Mouse (Mus musculus): Measurements from ENCODE around the gene Cdkal1. TPM values are rescaled to one million over a fixed set of nuclear protein-coding genes. Genes with fewer than 3 reads are reported as not detected.
A peak's percentile ranks its signal among the peaks of the same experiment; 100 is the strongest.

The Cdkal1 gene
- polyA plus RNA-seq, 1 experiment = 5.6 TPM

- TF ChIP-seq SRF (IDR thresholded peaks at IDR 0.05; ENCODE audit: control insufficient read depth, insufficient read length, low read depth) (no peak), MYOD1 (IDR thresholded peaks at IDR 0.05; ENCODE audit: control insufficient read depth in 1 of 3, insufficient read length in 2 of 3, low read depth in 2 of 3) (peak in 1 of 3 experiments; percentile 8), POLR2A (IDR thresholded peaks at IDR 0.05; ENCODE audit: insufficient read length, low read depth) (no peak), MYOG (IDR thresholded peaks at IDR 0.05; ENCODE audit: control insufficient read depth in 1 of 3, insufficient read depth in 1 of 3, insufficient read length in 2 of 3, low read depth in 2 of 3) (no peak), TCF12 (IDR thresholded peaks at IDR 0.05; ENCODE audit: insufficient read depth, poor library complexity, severe bottlenecking) (no peak), USF1 (IDR thresholded peaks at IDR 0.05; ENCODE audit: low read depth) (no peak)
- H3ac ChIP-seq (ENCODE audit: control insufficient read depth, insufficient read length) = no peak overlapping the region
- no peaks in the 10 kb centered on the region for H3K79me2 ChIP-seq (ENCODE audit: control insufficient read depth, insufficient read depth)
- no peaks in the 10 kb centered on the region for H3K27me3 ChIP-seq (ENCODE audit: control insufficient read depth, insufficient read depth, insufficient read length)
- no peak overlapping the region for H3K4me2 ChIP-seq (ENCODE audit: low read depth)
- H3K36me3 ChIP-seq (ENCODE audit: control insufficient read depth, insufficient read depth) = no peaks in the 10 kb centered on the region
- H3K4me3 ChIP-seq = no peak overlapping the region
Measured at GRCm38 (mm10) chr13:29360899-29361298, 494.6 kb downstream of the Cdkal1 start.

- no peak overlapping the region for H3K4me2 ChIP-seq (ENCODE audit: low read depth)
- H3K4me3 ChIP-seq = no peak overlapping the region
- no peaks in the 10 kb centered on the region for H3K27me3 ChIP-seq (ENCODE audit: control insufficient read depth, insufficient read depth, insufficient read length)
- TF ChIP-seq USF1 (IDR thresholded peaks at IDR 0.05; ENCODE audit: low read depth) = no peak
- TF ChIP-seq POLR2A (IDR thresholded peaks at IDR 0.05; ENCODE audit: insufficient read length, low read depth) = no peak
- peak; percentile 14 for TF ChIP-seq SRF (IDR thresholded peaks at IDR 0.05; ENCODE audit: control insufficient read depth, insufficient read length, low read depth)
- no peak for TF ChIP-seq MYOG (IDR thresholded peaks at IDR 0.05; ENCODE audit: control insufficient read depth in 1 of 3, insufficient read depth in 1 of 3, insufficient read length in 2 of 3, low read depth in 2 of 3)
- TF ChIP-seq REST (IDR thresholded peaks at IDR 0.05; ENCODE audit: insufficient read depth, insufficient read length) = no peak
- TF ChIP-seq POLR2AphosphoS2 (IDR thresholded peaks at IDR 0.05; ENCODE audit: insufficient read length, low read depth) = no peak
- no peak for TF ChIP-seq TCF12 (IDR thresholded peaks at IDR 0.05; ENCODE audit: insufficient read depth, poor library complexity, severe bottlenecking)
- H3K36me3 ChIP-seq (ENCODE audit: control insufficient read depth, insufficient read depth) = no peaks in the 10 kb centered on the region
- H3ac ChIP-seq (ENCODE audit: control insufficient read depth, insufficient read length) = no peak overlapping the region
- no peaks in the 10 kb centered on the region for H3K79me2 ChIP-seq (ENCODE audit: control insufficient read depth, insufficient read depth)
Measured at GRCm38 (mm10) chr13:29359341-29359740, 496.1 kb downstream of the Cdkal1 start.

- no peak overlapping the region for H3K4me3 ChIP-seq
- H3ac ChIP-seq (ENCODE audit: control insufficient read depth, insufficient read length) = no peak overlapping the region
- no peak for TF ChIP-seq SRF (IDR thresholded peaks at IDR 0.05; ENCODE audit: control insufficient read depth, insufficient read length, low read depth)
- TF ChIP-seq TCF3 (IDR thresholded peaks at IDR 0.05; ENCODE audit: insufficient read length, low read depth) = no peak
- no peak for TF ChIP-seq MYOD1 (IDR thresholded peaks at IDR 0.05; ENCODE audit: control insufficient read depth in 1 of 3, insufficient read length in 2 of 3, low read depth in 2 of 3)
- no peak for TF ChIP-seq MAX (IDR thresholded peaks at IDR 0.05; ENCODE audit: low read depth)
- TF ChIP-seq USF1 (IDR thresholded peaks at IDR 0.05; ENCODE audit: low read depth) = no peak
- TF ChIP-seq E2F4 (IDR thresholded peaks at IDR 0.05; ENCODE audit: insufficient read depth) = no peak
- no peak for TF ChIP-seq POLR2A (IDR thresholded peaks at IDR 0.05; ENCODE audit: insufficient read length, low read depth)
- TF ChIP-seq MYOG (IDR thresholded peaks at IDR 0.05; ENCODE audit: control insufficient read depth in 1 of 3, insufficient read depth in 1 of 3, insufficient read length in 2 of 3, low read depth in 2 of 3) = no peak
- TF ChIP-seq REST (IDR thresholded peaks at IDR 0.05; ENCODE audit: insufficient read depth, insufficient read length) = no peak
- no peak for TF ChIP-seq TCF12 (IDR thresholded peaks at IDR 0.05; ENCODE audit: insufficient read depth, poor library complexity, severe bottlenecking)
- no peak for TF ChIP-seq POLR2AphosphoS2 (IDR thresholded peaks at IDR 0.05; ENCODE audit: insufficient read length, low read depth)
- no peak for TF ChIP-seq CEBPB (IDR thresholded peaks at IDR 0.05; ENCODE audit: insufficient read depth, poor library complexity, severe bottlenecking)
Measured at GRCm38 (mm10) chr13:29357483-29357882, 498.0 kb downstream of the Cdkal1 start.

GRCm38 (mm10) chr13:29356158-29356485 lies 499.4 kb downstream of the Cdkal1 start:
- no peaks in the 10 kb centered on the region for H3K36me3 ChIP-seq (ENCODE audit: control insufficient read depth, insufficient read depth)
- H3K27me3 ChIP-seq (ENCODE audit: control insufficient read depth, insufficient read depth, insufficient read length) = no peaks in the 10 kb centered on the region
- no peak overlapping the region for H3ac ChIP-seq (ENCODE audit: control insufficient read depth, insufficient read length)
- H3K79me2 ChIP-seq (ENCODE audit: control insufficient read depth, insufficient read depth) = no peaks in the 10 kb centered on the region
- no peak for TF ChIP-seq MAX (IDR thresholded peaks at IDR 0.05; ENCODE audit: low read depth)
- no peak for TF ChIP-seq POLR2A (IDR thresholded peaks at IDR 0.05; ENCODE audit: insufficient read length, low read depth)
- TF ChIP-seq CEBPB (IDR thresholded peaks at IDR 0.05; ENCODE audit: insufficient read depth, poor library complexity, severe bottlenecking) = no peak
- TF ChIP-seq TCF12 (IDR thresholded peaks at IDR 0.05; ENCODE audit: insufficient read depth, poor library complexity, severe bottlenecking) = no peak
- no peak for TF ChIP-seq SRF (IDR thresholded peaks at IDR 0.05; ENCODE audit: control insufficient read depth, insufficient read length, low read depth)
- TF ChIP-seq MYOG (IDR thresholded peaks at IDR 0.05; ENCODE audit: control insufficient read depth in 1 of 3, insufficient read depth in 1 of 3, insufficient read length in 2 of 3, low read depth in 2 of 3) = no peak
- no peak for TF ChIP-seq USF1 (IDR thresholded peaks at IDR 0.05; ENCODE audit: low read depth)
- TF ChIP-seq POLR2AphosphoS2 (IDR thresholded peaks at IDR 0.05; ENCODE audit: insufficient read length, low read depth) = no peak
- no peak for TF ChIP-seq MYOD1 (IDR thresholded peaks at IDR 0.05; ENCODE audit: control insufficient read depth in 1 of 3, insufficient read length in 2 of 3, low read depth in 2 of 3)
- TF ChIP-seq TCF3 (IDR thresholded peaks at IDR 0.05; ENCODE audit: insufficient read length, low read depth) = no peak
- no peak for TF ChIP-seq E2F4 (IDR thresholded peaks at IDR 0.05; ENCODE audit: insufficient read depth)
- no peak for TF ChIP-seq REST (IDR thresholded peaks at IDR 0.05; ENCODE audit: insufficient read depth, insufficient read length)
- H3K4me3 ChIP-seq = no peak overlapping the region
- H3K4me2 ChIP-seq (ENCODE audit: low read depth) = no peak overlapping the region

More at GRCm38 (mm10) chr13:29357483-29357882, 498.0 kb downstream of the Cdkal1 start:
- Histone ChIP-seq H3K79me2 (ENCODE audit: control insufficient read depth, insufficient read depth) (no peaks in the 10 kb centered on the region), H3K27me3 (ENCODE audit: control insufficient read depth, insufficient read depth, insufficient read length) (no peaks in the 10 kb centered on the region), H3K36me3 (ENCODE audit: control insufficient read depth, insufficient read depth) (no peaks in the 10 kb centered on the region), H3K4me2 (ENCODE audit: low read depth) (no peak overlapping the region)

Measured in myocyte (in vitro differentiated cells).